Mouse (Mus musculus) ES-E14 (cell line): ENCODE results near the gene Gsdma. TPM values are rescaled to one million over a fixed set of nuclear protein-coding genes. Genes with fewer than 3 reads are reported as not detected.
"Not testable (repeated sequence)": the region's sequence is repeated elsewhere in the genome, so short reads cannot be mapped to it uniquely, and the experiment has no call there.

ENCODE experiments used
- DNase-seq: peaks from one replicate; pipeline ENCODE4 v3.0.0-alpha.2; 2013; ENCODE audit warnings: low read depth, low spot score
- H3K27ac ChIP-seq: 2 replicates; pipeline ENCODE4 v1.5.1; 2012; ENCODE audit warnings: low read depth, mild to moderate bottlenecking, low read length, moderate library complexity, mixed read lengths; ENCODE audit not compliant: poor library complexity, insufficient read depth, severe bottlenecking
- H3K36me3 ChIP-seq: 2 replicates; pipeline ENCODE4 v1.6.1; 2012; ENCODE audit warnings: mild to moderate bottlenecking, low read length, moderate library complexity, mixed read lengths; ENCODE audit not compliant: control insufficient read depth, poor library complexity, insufficient read depth, severe bottlenecking
- H3K4me1 ChIP-seq, 2 experiments: fragments of 150-350 bp in 1 of 2; sonication (generic) in 1 of 2; 2 replicates each; pipeline ENCODE4 v1.6.1; 2012; ENCODE audit warnings: low read length in 2 of 2, mild to moderate bottlenecking in 1 of 2, mixed read lengths in 1 of 2; ENCODE audit not compliant: control insufficient read depth in 2 of 2, insufficient read depth in 2 of 2, poor library complexity in 1 of 2
- H3K4me3 ChIP-seq, 2 experiments: fragments of 150-350 bp in 1 of 2; sonication (generic) in 1 of 2; 2 replicates each; pipeline ENCODE4 v1.5.1; 2012; ENCODE audit warnings: low read length in 2 of 2, low read depth in 1 of 2, mild to moderate bottlenecking in 1 of 2, mixed read lengths in 1 of 2; ENCODE audit not compliant: insufficient read depth in 1 of 2, poor library complexity in 1 of 2, severe bottlenecking in 1 of 2
- H3K9ac ChIP-seq: 2 replicates; pipeline ENCODE4 v1.6.1; 2012; ENCODE audit warnings: low read depth, mild to moderate bottlenecking, low read length, mixed read lengths; ENCODE audit not compliant: poor library complexity, insufficient read depth, severe bottlenecking
- H3K9me3 ChIP-seq: fragments of 150-350 bp; sonication (generic); 2 replicates; pipeline ENCODE4 v1.6.1; 2012; ENCODE audit warnings: low read depth, mild to moderate bottlenecking, low read length; ENCODE audit not compliant: control insufficient read depth, insufficient read depth
- CHD2 ChIP-seq: IDR thresholded peaks from 2 replicates; pipeline ENCODE4 v1.6.1; 2014; ENCODE audit warnings: mild to moderate bottlenecking, low read depth, low read length, inconsistent platforms
- HCFC1 ChIP-seq: IDR thresholded peaks from 2 replicates; pipeline ENCODE4 v1.6.1; 2012; ENCODE audit warnings: low read length, inconsistent platforms, borderline replicate concordance; ENCODE audit not compliant: insufficient read depth
- MAFK ChIP-seq: IDR thresholded peaks from 2 replicates; pipeline ENCODE4 v1.6.1; 2014; ENCODE audit warnings: mild to moderate bottlenecking, low read depth, low read length, inconsistent platforms; ENCODE audit not compliant: insufficient read depth
- ZC3H11A ChIP-seq: IDR thresholded peaks from 2 replicates; pipeline ENCODE4 v1.6.1; 2012; ENCODE audit warnings: low read depth, mild to moderate bottlenecking, inconsistent platforms, low read length, borderline replicate concordance
- ZNF384 ChIP-seq: IDR thresholded peaks from 2 replicates; pipeline ENCODE4 v1.6.1; 2012; ENCODE audit warnings: low read depth, low read length, inconsistent platforms
- in situ Hi-C, 2 experiments: fragments of 600-800 bp; cut with MboI; formaldehyde crosslinking; loops; one replicate each; pipeline ENCODE4 v1.15.1; 2025; ENCODE audit warnings: low sequenced_read_pairs in 2 of 2, inconsistent platforms in 1 of 2; ENCODE audit not compliant: unreplicated experiment in 2 of 2
- total RNA-seq: library from RNA; depleted of rRNA; stranded (reverse); fragments of 300-350 nt; gene quantifications from 2 replicates; pipeline ENCODE4 v1.2.3, GENCODE M21; 2012

The Gsdma gene
- total RNA-seq, 1 experiment = 0.40 TPM

DNA sequence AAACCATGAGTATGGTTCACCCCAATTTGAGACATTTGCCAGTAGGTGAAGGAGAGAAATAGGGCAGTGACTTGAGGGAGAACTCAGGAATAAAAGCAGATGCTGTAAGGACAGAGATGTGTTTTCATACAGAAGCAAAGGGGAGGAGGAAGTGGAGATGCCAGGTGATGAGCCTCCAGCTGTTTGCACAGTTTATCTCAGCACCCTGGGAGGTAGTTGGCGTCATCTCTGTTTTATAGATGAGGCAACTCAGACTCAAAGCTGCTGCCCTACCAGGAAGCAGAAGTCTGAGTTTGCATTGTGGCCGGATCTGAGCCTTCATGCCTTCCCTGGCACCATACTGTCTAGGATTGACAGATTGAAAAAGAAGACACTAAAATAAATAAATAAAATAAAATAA lies 4.8 kb downstream of the Gsdma start:
- Histone ChIP-seq H3K9me3 (no peaks in the 10 kb centered on the region), H3K4me3 (no peak overlapping the region), H3K9ac (no peak overlapping the region), H3K4me1 (peaks cover under 1 to 4% of the 10 kb centered on the region in 2 experiments; a peak in 2 of 4 replicates), H3K27ac (no peak overlapping the region), H3K36me3 (no peaks in the 10 kb centered on the region)
- TF ChIP-seq CHD2 (no peak), ZC3H11A (no peak), HCFC1 (no peak), MAFK (no peak), ZNF384 (no peak)
- DNase-seq = no peak
- in situ Hi-C loops = no loop called here

DNA sequence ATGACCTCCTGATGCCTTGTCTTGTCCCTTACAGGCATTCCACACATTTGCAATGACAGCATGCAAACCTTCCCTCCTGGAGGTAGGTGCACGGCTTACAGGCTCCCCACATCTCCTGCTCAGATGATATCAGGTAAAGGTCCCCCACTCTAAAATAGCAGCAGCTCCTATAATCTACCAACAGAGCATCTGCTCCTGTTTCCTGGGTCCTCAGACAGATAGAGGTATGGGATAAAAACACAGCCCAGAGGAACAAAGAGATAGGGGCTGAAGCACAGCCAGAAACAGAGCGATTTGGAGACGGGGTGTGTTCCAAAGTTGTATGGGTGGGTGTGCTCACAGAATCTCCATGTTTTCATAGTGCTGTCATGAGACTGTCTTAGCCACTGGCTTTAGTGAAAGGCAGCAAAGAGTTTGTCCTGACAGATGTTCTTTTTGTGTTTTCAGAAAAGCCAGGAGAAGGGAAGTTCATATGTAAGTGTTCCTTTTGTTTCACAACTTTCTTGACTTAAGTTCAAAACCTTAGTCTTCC lies 7.2 kb downstream of the Gsdma start:
- no peak overlapping the region for H3K9ac ChIP-seq
- H3K4me3 ChIP-seq = no peak overlapping the region
- no peaks in the 10 kb centered on the region for H3K36me3 ChIP-seq
- H3K9me3 ChIP-seq = no peaks in the 10 kb centered on the region
- in situ Hi-C loops = no loop called here
- TF ChIP-seq ZNF384 = no peak
- TF ChIP-seq CHD2 = no peak
- TF ChIP-seq ZC3H11A = no peak
- TF ChIP-seq MAFK = no peak
- no peak for TF ChIP-seq HCFC1
- no peak for DNase-seq
- no peak overlapping the region for H3K27ac ChIP-seq
- H3K4me1 ChIP-seq = peaks cover 4 to 7% of the 10 kb centered on the region in 2 experiments

DNA sequence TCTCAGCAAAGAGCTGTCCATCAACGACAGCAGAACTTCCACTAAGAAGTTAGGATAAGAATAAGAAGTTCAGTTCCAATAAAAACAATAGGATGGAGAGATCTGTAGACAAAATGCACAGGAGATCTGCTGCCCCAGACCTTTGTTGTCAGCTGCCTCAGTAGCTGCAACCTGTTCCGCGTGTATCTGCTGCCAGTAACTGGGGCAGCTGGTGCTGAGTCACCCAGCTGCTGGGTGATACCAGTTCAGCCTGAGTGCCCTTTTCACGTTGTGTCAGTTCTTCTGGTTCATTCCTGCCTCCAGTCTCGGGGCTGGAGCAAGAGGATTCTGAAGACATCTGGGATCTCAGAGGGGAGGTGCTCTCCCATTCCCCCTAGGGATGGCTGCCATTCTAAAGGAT lies 7.7 kb downstream of the Gsdma start:
- H3K4me1 ChIP-seq = peaks cover 5 to 7% of the 10 kb centered on the region in 2 experiments
- H3K9me3 ChIP-seq = no peaks in the 10 kb centered on the region
- DNase-seq = no peak
- H3K4me3 ChIP-seq = no peak overlapping the region
- no peak for TF ChIP-seq ZNF384
- no peak for TF ChIP-seq HCFC1
- TF ChIP-seq CHD2 = no peak
- no peak for TF ChIP-seq ZC3H11A
- no peak for TF ChIP-seq MAFK
- H3K27ac ChIP-seq = no peak overlapping the region
- in situ Hi-C loops = no loop called here
- no peak overlapping the region for H3K9ac ChIP-seq
- H3K36me3 ChIP-seq = no peaks in the 10 kb centered on the region

DNA sequence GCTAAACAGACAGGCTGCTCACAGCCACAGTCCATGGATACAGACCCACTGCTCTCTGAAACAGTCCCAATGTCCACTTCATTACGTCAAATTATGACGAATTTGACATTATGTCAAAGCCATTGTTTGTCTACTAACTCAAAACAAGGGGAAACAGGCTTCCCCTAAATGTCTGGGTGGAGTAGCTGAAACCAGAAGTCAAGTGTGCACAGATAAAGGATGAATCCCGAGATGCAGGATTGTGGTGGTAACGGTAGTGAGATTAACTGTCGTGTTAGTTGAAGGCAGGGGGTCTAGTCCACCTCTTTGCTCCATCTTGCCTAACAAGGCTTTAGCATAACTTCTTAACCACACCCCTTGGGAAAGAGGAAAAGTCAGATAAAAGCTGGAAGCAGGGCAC lies 8.3 kb downstream of the Gsdma start:
- no peak for TF ChIP-seq ZC3H11A
- TF ChIP-seq ZNF384 = no peak
- TF ChIP-seq MAFK = no peak
- no peak for TF ChIP-seq CHD2
- TF ChIP-seq HCFC1 = no peak
- no peaks in the 10 kb centered on the region for H3K9me3 ChIP-seq
- in situ Hi-C loops = no loop called here
- DNase-seq = no peak
- H3K27ac ChIP-seq = no peak overlapping the region
- H3K4me1 ChIP-seq = peaks cover 5 to 7% of the 10 kb centered on the region in 2 experiments
- H3K36me3 ChIP-seq = no peaks in the 10 kb centered on the region
- no peak overlapping the region for H3K9ac ChIP-seq
- no peak overlapping the region for H3K4me3 ChIP-seq

DNA sequence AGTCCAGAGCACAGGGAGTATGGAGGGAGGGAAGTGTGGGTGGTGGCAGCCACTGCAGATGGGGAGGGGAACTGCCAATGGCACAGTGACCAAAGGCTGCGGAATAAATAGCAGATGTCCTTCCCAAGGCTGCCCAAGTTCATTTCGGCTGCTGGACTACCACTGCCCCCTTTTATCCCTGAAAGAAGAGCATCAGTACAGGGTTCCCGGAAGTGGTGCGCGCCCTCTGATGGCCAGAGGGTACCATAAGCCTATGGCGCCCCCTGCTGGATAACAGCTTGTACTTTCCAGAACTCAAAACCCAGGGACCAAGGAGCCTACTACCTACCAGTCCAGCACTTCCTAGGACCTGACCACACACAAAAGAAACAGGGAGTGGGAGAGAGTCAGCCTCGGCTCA lies 9.0 kb downstream of the Gsdma start:
- DNase-seq, H3K9me3 ChIP-seq, H3K4me1 ChIP-seq, H3K27ac ChIP-seq, H3K4me3 ChIP-seq, H3K9ac ChIP-seq, in situ Hi-C loops, H3K36me3 ChIP-seq: not testable (repeated sequence)
